Mouse (Mus musculus) liver, adult 2 months (tissue): ENCODE results near the gene Uty.

Source experiments
- CTCF ChIP-seq: fragments of 200-500 bp; IDR thresholded peaks from 2 replicates; pipeline ENCODE4 v1.5.1; 2011; ENCODE audit warnings: low read depth, low read length, control low read depth
- POLR2A ChIP-seq: fragments of 200-500 bp; IDR thresholded peaks from 2 replicates; pipeline ENCODE4 v1.6.1; 2011; ENCODE audit warnings: low read length, control low read depth; ENCODE audit not compliant: insufficient read depth; ENCODE audit errors: extremely low read depth

DNA sequence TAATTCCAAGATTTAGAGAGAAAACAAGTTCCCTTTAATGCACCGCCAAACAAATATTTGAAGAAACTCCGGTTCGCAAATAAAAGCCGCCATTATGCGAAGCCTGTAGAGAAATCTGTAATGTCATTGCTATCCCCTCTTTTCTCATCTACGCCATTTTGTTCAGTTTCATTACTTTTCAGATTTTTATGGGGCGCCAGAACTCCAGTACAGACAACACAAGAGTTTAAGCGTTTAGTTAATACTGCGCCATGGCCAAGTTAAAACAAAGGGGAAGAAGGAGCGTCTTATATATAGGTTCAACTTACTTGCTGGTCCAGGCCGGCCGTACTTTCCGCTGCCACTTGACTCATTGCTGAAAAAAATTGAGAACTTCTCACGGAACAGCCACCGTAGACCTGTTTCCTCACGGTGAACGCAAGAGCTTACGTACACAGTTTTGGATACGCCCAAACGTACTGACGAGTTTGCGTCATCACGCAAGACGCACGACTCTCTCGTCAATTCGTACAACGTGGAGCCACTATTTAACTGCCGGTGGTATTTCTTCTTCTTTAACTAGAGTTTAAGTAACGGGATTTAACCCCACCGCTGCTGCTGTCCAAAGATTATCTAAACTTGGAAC is 40.7 kb upstream of the Uty start, which contains the start of gene Ddx3y:
- TF ChIP-seq CTCF (no peak), POLR2A (no peak)
